Mouse (Mus musculus) brain, adult 2 months (tissue): ENCODE measurements at regions not wholly inside any gene's neighbourhood (a gene's known extent, or its start where the extent isn't known, plus 50 kb on each side); places are given as distances from the start of the nearest gene placed in this dataset.

ENCODE experiments used
- DNase-seq: peaks from one replicate; pipeline ENCODE4 v3.0.0; 2011; ENCODE audit warnings: low read depth, low spot score

DNA sequence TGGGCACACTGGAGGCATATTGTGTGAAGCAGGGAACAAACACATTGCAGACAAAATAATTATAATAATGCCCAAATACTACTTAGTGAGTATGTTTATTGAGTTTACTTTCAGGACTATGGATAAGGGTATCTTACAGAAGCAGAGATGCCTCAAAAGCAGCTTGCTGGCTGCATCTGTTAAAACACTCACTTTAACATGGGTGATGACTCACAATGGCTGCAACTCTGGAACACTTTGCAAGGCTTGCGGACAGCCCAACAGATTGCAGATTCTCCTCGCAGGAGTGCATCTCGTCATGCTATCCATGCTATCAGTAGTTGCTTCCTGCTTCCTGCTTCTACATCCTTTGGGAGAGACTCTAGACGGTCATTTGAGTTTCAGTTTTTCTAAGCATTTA is 373.2 kb upstream of the Arpp21 start:
- peak; percentile 71 for DNase-seq

DNA sequence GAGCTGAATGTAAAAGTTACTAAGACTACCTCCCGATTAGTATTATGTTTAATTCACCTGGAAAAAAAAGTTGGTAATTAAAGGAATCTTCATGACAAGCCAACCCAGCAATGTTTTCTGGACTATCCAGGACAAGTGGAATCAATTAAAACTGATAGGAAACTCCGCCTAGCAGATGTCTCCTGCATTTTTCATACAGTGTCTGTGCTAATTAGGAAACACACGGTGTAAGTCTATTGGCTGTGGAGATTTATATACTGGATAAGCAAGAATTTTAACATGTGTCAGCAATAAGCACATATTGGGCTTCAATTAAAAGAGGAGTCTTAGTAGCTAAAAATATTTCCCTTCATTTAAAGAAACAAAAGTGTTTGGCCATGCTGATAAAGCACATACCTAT is 371.5 kb upstream of the Arpp21 start:
- DNase-seq = no peak

DNA sequence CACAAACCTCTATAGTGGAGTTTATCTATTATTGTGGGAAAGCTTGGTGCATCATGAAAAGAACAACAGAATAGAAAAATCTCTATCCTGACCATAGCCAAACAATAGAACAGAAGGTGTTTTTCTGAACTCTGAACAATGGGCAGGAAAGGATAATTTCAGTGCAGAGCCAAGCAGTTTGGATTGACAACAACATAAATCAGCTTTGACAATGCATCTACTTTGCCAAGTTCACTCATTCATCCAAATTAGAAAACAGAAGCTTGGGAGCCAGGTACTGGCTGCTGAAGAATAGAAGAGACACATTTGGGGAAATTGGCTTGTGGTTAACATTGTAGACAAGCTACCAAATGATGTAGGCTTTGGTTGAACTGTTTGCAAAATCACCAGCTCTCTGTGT is 360.0 kb upstream of the Arpp21 start:
- peak; percentile 88 for DNase-seq

DNA sequence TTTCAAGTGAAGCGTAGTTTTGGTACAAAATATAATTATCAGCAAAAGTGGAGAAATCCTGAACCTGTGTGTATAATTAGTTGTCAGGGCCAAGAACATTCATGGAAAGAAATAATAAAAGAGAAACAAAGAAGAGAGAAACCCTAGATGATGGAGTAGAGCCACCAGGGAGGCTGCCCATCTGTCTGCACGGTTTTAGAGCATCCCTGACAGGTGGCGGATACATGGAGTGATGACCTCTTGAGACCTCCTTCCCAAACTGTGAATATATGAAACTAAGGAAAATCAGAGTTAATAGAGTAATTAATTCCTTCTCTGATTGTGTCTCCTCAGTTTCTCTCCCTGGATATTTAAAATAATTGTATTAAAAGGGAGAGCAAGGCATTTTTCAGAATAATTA is 354.5 kb upstream of the Arpp21 start:
- DNase-seq = peak; percentile 60

DNA sequence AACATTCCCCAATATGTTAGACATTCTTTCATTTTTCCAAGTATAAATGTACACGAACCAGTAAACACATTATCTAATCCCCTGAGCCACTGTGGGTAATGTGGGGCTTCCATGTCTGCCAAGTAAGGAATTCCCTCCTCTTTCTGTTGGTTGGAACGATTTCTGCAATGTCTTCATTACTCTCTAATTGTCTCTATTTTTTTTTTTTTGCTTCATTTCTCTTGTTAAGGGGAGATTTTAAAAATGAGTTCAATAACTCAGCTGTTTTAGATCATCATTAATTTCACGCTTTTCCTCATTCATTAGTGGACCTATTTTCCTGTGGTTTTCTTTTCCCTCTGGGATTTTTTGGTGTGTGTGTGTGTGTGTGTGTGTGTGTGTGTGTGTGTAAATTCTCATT is 337.6 kb upstream of the Arpp21 start:
- DNase-seq = no peak

DNA sequence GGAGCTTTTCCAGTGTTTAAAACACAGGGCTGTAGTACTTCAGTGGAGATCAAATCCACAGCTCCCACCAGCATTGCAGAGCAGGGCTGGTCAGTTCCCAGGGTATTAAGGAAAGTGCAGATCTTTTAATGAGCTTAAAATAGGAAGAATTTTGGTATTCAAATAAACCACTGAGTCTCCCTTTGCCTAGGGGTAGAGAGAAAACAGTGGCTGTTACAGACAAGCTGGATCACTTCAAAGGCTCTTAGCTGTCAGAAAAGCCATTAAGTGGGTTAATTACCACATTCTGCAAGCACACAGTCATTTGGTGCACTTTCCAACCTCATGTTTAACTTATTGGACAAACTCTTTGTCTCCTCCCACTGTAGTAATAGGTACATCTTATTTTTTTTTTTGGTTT is 325.6 kb upstream of the Arpp21 start:
- no peak for DNase-seq

DNA sequence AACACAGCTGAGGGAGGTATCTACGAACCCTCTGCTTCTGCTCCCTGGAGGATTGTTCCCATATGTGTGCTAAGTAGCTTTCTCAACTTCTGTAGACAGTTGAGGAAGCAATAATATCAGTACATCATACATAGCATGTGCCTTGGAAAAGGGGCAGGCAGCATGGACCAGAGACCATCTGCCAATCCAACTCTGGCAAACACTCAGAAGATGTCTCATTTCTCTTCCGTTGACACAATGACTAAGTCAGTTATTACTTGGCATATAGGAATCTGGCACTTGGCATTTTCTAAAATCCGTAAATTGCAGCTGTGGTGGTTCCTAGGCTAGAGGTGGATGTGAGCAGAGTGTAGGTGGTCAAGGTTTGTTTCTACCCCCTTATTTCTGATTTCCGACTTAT is 324.5 kb upstream of the Arpp21 start:
- DNase-seq = peak; percentile 51

DNA sequence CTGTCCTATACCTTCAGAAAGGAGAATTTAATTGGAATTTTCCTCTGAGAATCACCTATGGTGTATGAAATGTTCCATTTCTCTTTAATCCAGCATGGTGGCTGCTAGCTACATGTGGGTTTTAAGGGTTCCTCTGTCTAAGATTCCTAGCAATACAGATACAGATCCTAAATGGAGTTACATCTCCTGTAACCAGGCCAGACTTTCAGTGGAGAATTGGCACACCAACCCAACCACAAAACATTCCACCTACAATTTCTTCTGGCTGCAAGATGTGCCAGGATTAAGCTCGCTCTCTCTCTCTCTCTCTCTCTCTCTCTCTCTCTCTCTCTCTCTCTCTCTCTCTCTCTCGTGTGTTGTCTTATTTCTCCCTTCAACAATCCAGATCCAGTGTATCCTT is 302.2 kb upstream of the Arpp21 start:
- peak; percentile 71 for DNase-seq

DNA sequence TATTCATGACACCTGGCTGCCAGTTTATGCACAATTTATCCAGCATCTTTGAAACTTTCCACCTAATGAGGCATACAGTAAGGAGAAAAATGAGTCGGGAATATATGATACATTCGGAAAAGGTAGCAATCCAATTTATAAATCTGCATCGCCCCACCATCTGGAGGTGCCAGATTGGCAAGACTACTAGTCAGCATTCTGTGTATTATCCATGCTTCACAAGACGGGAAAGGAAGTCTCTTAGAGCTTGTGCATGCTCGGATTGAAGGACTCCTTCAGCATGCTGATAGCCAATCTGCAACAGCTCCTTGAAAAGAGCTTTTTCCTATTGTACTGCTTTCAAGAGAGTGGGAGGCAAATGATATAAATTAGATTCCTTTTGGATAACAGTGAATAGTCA is 289.6 kb upstream of the Arpp21 start:
- peak; percentile 79 for DNase-seq

DNA sequence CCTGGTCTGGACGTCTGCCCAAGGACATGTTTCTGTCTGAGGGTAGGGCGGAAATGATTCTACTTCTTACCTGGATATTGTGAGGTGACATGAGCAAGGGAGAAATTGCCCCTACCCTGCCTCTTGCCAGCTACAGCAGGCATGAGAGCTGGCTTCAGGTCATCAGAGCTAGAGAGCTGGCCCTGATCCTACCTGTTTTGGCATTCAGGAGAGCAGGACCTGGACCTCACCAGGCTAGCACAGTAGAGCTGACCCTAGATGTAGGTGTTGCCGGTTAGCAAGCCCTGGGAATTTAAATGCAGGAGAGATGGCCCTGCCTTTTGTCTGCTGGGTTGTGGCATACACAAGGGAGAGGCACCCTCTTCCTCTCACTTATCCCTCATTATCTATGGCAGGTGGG is 287.5 kb upstream of the Arpp21 start:
- peak; percentile 60 for DNase-seq

DNA sequence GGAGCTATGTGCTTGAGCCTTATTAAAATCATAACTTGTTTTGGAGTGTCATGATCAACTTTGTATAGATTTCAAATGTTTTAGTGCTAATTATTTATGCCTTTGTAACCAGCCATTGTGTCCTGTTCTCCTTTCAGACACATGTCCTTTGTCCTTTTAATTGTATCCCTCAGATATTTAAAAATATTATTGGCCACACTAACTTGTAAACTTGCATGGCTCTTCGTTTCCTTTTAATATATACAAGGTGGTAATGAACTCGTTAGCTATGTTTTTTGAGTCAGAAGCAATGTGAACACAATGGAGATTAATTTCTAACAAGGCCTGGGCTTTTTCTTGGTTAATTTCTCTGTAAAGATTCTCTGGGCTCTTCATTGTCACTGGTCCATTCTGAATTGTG is 275.0 kb upstream of the Arpp21 start:
- no peak for DNase-seq

DNA sequence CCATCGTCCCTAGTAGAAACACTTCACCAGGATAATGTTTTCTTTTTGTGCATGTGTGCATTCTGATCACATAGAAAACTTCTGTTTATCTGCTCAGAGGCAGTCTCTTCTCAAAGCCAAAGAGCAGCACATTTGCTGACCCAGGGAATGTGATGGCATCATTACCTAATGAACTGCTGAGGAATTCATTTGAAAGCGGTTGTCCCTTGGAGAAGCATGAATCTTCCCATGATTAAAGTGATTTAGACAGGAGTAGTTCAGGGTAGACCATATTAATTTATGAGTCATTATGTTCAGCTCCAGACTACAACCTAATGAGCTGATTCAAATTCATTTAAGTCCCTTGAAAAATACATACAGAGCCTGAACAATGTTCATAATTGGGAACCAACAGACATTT is 271.1 kb upstream of the Arpp21 start:
- DNase-seq = no peak

DNA sequence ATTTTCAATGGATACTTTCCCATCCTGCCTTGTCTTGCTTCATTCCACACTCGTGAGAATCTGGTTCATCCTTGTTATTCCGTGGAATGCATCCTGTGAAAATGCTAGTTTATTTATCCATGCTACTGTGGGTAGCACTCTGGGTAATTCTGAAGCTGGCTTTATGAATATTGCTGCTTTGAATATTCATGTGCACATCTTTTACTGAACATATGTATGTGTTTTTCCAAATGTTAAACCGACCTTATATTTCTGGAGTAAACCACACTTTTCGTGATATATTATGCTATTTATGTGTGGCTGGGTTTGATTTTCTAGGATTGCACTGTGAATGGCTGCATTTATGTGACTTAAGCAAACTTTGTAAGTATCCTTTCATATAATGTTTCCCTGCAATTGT is 262.9 kb upstream of the Arpp21 start:
- DNase-seq = peak; percentile 51

DNA sequence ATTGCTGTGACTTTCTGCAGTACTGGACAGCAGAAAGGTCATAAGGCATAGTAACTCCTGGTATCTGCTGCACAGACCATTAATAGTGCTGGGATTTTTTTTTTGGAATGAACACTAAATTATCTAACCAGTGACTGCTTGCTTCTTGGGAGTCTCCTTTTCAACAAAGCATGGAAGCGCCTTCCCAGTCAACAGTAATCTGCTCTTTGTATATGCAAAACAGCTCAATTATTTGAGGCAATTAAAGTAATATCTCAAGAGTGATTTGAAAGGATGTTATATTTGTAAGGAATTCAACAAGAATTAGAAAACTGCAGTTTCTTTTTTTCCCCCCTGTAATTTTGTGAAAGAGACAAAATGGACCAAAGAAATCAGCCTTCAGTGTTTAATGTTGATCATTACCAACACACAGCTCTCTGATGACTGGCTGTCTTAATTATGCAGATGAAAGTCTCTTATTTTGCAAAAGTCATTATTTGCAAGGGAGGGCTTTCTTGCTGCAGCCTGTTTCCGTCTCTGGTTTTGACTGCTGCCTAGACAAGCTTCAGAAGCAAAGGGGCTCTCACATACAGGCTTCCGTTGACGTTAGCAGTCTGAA is 260.3 kb upstream of the Arpp21 start:
- no peak for DNase-seq

DNA sequence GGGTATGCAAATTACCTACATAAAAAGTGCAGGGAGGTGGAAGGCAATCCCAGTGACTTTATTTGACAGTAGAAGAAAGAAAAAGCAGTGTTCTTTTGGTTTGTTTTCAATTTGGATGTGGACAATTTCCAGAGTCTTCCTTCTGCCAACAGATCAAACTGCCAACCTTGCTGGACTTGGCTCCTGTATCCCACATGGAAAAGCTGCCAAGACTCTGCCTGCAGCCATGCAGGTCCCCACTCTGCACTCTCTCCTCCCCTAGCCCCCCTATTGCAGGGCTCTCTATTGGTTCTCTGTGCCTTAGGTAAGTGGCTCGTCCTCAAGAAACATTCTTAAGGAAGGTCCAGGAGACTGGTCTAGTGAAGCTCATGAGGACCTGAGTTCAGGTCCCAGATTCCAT is 255.2 kb upstream of the Arpp21 start:
- DNase-seq = peak; percentile 82

DNA sequence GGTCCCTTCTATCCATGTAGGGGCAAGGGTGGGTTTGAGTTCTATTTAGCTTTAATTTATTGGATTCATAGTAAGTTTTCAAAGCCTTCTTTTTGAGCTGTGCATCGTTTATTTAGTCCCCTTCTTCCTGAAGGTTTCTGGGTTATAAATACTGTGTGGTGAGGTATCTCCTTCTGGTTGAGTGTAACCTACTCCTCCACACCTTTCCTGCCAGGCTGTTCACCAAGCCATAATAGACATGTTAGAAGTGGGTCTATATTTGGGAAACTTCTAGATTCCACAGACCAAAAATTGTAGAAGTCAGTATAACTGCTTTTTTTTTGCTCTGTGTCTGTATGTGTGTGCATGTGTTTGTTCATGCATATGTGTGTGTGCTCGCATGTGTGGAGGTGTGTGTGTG is 240.9 kb upstream of the Arpp21 start:
- DNase-seq = peak; percentile 71

DNA sequence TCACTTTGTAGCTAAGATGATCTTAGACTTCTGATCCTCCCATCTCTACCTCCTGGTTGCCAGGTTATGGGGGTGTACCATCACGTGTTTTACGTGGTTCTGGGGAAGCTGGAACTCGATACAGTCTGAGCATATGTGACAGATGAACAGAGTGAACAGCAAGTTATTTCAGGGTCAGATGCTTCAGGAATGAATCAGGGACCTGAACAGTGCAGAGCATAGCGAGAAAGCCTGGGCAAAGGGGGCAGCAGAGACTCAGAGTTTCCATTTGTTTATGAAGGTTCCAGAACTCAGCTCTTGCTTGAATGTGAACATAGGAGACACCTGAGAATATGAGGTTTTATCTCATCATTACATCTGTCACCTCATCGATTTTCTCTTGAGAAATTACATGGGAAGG is 221.9 kb upstream of the Arpp21 start:
- peak; percentile 59 for DNase-seq

DNA sequence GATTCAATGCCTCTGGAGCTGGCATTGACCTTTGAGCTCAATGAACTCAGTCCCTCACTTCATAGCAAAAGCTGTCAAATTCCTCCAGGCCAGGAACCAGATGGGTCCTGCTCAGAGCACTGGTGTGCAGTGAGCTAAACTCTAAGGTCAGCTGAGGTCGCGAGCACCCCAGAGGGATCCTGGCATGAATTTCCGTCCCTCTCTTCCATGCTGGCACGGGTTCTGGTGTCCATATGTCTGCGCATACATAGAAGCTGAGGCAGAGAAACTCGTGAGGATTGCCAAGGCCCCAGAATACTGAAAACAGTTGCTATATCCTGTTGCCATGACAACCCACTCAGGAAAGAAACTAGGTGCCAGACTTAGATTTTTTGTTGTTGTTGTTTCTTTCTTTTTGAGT is 219.0 kb upstream of the Arpp21 start:
- peak; percentile 98 for DNase-seq

DNA sequence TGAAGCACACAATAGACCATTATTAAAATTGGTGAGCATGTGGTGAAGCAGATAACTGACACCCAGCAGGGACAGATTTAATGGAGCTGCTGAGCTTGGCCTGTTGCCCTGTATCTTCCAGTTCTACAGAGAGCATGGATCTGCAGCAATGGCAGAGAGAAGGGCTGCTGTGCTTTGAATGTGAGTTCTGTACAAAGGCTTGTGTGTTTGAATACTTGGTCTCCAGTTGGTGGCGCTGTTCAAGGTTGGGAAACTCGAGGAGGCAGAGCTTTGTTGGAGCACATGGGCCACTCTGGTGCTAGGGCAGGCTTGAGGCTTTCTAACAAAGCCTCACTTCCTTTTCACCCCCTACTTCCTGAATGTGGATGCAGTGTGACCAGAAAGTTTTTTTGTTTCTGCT is 211.8 kb upstream of the Arpp21 start:
- DNase-seq = peak; percentile 92

DNA sequence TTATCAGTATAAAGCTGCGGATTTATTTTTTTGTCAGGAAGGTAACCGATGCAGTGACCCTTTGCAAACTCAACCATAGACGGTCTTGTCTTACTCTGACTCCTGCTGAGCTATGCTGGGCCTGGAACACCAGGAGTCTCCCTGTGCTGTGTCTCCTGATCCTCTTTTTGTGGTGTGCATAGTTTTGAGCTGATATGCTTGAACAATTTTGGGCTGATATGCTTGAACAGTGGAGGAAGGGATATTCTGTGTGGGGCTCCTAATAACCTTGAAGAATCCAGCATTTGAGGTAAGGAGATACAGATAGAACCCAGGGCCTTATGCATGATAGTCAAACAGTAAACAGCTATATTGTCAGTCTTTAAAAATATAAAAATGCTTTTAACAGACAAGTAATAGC is 211.2 kb upstream of the Arpp21 start:
- DNase-seq = no peak

DNA sequence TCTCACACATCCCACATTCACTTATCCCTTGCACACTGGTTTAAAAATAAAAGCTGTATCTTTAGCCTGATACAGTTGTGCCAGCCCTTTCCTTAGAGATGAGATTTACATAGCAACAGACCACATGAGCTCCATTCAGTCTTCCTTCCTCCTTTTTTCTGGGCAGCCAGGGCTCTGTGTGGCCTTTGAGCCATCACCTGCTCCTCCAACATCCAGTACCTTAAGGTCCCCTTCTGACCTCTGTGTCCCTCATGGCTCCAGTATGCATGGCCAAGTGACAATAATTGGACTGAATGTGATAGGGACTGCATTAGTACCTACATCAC is 210.3 kb upstream of the Arpp21 start:
- peak; percentile 25 for DNase-seq

DNA sequence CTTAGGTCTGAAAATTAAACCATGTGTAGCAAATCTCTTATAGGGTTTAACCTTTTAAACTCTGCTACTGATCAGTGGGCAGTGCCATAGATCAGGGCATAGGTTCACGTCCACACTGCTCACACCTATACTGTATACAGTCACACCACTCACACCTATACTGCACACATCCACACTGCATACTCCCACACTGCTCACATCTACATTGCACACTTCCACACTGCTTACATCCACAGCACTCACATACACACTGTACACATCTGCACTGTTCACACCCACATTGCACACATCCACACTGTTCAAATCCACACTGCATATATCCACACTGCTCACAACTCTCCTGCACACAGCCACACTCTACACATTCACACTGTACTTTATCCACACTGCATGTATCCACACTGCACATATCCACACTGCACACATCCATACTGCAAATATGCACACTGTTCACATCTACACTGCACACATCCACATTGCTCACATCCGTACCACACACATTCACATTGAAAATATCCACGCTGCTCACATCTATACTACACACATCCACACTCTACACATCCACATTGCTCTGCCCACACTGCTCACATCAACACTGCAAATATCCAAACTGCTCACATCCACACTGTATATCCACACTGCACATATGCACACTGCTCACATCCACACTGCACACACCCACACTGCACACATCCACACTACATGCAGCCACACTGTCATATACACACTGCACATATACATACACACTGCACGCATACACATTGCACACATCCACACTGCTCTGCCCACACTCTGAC is 209.7 kb upstream of the Arpp21 start:
- no peak for DNase-seq

DNA sequence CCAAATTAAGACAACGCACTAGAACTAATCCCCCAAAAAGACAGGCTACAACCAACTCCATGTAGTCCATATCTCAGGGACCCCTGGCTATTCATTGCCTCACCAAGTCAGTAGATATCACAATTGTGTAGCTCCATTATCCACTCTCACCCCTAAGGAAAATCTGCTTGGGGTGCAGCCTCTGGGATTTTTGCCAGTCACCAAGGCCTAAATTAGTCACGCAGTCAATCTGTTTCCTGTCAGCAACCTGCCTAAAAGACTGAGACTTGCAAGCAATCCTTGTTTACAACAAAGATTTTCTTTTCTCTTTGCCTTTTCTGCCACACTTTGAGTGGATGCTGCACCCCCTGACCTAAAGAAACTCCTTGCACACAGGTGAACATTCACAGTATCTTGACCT is 208.5 kb upstream of the Arpp21 start:
- DNase-seq = peak; percentile 87

DNA sequence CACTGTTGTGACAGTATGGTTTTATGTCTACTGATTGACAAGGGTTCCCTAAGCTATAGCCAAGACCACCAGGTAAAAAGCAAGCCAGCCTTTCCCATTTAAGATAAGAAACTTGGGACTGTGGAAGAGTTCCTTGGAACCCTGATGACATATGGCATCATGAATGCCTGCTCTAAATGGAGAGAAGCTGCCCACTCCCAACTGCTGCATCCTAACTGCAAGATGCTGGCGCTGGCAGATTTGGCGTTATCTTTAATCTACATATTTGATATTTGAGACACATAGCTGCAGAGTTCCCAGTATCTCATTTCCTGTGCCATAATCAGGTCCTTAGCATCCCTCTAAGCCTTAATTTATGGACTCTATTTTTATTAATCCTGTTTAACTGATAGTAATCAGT is 200.4 kb upstream of the Arpp21 start:
- DNase-seq = peak; percentile 84
